Mouse (Mus musculus) cerebellum, postnatal 4 days (tissue): Measurements from ENCODE around the gene Cars.
"Not testable (repeated sequence)": the region's sequence is repeated elsewhere in the genome, so short reads cannot be mapped to it uniquely, and the experiment has no call there.

Experiments
- DNase-seq, 2 experiments: peaks; one replicate each; pipeline ENCODE4 v3.0.0; 2022; ENCODE audit warnings: low spot score in 2 of 2, mixed read lengths in 1 of 2

The Cars gene

DNA sequence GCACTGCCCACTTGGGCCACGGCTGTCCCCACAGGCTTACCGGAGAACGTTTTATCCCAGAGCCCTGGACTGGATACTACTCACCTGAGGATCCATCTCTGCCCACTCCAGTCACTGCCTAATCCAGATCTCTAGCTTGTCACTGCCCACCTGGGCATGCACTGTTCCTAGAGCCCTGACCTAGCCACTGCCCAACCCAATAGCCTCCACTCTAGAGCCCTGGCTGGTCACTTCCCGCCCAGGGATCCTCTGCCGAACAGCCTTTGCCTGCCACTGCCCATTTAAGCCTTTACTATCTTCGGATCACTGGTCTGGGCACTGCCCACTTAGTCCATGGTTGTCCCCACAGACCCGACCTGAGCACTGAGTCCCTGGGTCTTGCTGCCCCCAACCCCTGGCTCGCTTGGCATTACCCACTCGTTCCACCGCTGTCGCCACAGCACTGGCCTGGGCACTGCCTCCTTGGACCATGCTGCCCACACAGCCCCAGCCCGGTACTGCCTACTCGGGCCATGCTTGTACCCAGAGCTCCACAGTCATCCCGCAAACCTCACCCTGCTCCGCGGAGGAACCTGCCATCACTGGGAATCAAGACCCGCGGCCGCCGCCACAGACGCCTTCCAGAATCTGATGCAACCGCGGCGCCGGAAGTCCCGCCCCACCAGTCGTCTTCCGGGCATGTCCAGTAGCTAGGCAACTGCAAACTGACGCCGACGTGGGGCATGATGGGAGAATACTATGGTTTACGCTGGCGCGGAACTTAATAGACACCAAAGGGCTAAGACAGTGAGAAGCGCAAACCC is at the start of gene Cars:
Gene Cars (minus strand): TSS at position 663 of the 803 bp plus-strand sequence.
- peak; percentile 80 to 87 for DNase-seq

DNA sequence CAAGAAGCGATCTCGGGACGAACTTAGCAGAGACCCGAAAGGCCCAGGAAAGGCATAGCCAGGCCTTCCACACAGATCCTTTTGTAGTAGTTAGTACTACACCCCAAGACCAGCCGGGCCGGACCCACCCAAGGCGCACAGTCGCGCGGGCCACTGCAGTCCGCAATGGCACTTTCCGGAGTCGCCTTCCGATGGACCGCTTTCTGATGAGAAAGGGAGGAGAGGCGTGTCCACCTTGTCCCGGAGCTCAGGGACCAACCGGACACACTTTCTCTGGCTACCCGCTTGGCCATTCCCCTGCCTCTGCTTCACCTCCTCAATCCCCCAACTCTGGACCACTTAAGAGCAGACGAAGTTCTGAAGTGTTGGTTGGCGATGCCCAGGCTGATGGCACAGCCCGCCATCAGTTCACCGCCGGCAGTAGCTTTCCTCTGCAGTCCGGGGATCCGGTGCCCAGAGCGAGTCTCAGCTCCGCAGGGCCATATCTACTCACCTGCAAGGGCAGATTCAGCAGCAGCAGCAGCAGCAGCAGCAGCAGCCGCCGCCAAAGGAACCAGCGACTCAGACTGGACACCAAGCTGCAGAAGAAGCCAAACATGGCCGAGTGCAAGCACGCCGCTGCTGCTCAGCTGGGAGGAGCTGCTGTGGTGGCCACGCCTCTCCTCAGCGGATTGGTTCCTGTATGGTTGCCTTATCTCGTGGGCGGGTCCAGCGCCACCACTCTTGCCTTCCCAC is 49.3 kb upstream of the Cars start, which contains the start of gene Tnfrsf22:
Gene Tnfrsf22 (minus strand): TSS at position 628 of the 735 bp plus-strand sequence.
- peak; percentile 58 to 71 for DNase-seq

GRCm38 (mm10) chr7:143643949-143644348 is 44.1 kb upstream of the Cars start:
- not testable (repeated sequence) for DNase-seq

DNA sequence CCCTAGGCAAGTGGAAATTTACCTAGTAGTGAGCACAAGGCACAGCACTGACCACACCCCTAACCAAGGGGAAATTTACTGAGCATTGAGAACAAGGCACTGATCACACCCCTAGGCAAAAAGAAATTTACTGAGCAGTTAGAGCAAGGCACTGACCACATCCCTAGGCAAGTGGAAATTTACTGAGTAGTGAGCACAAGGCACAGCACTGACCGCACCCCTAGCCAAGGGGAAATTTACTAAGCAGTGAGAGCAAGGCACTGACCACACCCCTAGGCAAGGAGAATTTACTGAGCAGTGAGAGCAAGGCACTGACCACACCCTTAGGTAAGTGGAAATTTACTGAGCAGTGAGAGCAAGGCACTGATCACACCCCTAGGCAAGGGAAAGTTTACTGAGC is 36.8 kb upstream of the Cars start:
- no peak for DNase-seq

GRCm38 (mm10) chr7:143631503-143631902 is 31.6 kb upstream of the Cars start:
- DNase-seq = no peak

- no peak for DNase-seq
Observed at GRCm38 (mm10) chr7:143629501-143629900, 29.6 kb upstream of the Cars start.

GRCm38 (mm10) chr7:143628540-143628939 is 28.6 kb upstream of the Cars start, which contains the start of gene Tnfrsf26:
Tnfrsf26 (minus strand) TSS chr7:143628722.
- no peak for DNase-seq

DNA sequence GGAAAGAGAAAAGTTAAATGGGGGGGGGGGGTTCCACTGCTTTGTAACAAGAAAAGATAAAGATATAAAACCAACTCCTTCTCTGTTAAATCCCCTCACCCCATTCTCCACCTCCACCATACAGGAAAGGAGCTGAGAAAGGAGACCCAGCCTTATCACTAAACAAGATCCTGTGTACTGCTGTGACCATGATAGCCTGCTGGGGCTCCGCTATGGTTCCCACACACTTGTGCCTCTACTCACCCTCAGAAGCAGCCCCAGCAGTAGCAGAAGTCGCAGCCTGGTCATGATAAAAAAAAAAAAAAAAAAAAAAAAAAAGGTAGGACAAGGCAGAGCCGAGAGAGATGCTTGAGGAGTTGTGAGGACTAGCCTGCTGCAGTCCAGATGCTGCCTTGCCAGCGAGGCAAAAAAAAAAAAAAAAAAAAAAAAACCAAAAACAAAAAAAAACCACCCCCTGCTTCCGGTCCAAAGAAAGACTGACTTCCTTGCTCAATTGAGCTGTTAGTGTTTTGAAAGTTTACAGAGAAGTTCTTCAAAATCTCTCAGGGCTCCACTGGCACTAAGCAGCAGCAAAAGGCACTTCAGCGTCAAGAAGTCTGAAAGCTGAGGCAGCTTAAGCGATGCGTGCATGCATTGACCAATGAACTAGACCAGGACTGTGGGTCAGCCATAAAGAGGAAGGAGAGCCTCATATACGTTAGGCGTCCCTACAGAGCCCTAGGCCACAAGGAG is 27.8 kb upstream of the Cars start:
- DNase-seq = no peak

GRCm38 (mm10) chr7:143626178-143626577 is 26.3 kb upstream of the Cars start:
- DNase-seq = no peak

- DNase-seq = no peak
Observed at GRCm38 (mm10) chr7:143625151-143625550, 25.3 kb upstream of the Cars start.

- no peak for DNase-seq
Observed at GRCm38 (mm10) chr7:143624561-143624960, 24.7 kb upstream of the Cars start.

DNA sequence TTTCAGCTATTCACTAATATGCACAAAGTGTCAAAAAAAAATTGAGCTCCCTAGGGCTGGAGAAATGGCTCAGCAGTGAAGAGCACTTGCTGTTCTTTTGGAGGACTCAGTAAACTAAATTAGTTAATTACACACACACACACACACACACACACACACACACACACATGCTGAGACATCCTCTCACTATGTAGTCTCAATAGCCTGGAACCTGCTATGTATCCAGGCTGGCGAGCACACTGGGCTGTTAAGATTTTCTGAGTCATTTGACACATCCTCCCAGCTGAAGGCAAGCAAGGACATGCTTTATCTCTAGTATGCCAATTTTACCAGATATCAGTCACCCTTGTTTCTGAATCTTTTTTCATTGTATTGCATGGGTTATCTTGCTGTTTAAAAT is 21.1 kb upstream of the Cars start:
- no peak for DNase-seq

- no peak for DNase-seq
Observed at GRCm38 (mm10) chr7:143614404-143615135, 14.7 kb upstream of the Cars start.

GRCm38 (mm10) chr7:143612215-143612614 is 12.3 kb upstream of the Cars start:
- DNase-seq = no peak

DNA sequence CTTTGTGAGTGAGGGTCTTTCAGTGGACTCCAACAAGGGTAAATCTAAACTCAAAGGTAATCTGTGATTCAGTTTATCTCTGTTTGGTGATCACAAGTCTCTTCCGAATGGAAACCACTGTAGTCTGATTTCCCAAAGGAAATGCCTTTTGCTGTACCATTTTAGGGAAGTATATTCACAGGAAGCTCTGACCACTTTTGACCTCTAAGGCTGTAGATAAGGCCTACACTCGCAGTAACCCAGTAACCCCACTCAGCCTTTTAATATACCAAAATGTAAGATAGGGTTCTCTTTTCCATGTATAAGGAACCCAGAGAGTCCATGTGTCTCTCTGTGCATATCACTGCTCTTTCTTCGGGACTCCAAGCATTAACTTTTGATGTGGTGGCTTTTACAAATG is 5.4 kb upstream of the Cars start:
- DNase-seq = no peak

DNA sequence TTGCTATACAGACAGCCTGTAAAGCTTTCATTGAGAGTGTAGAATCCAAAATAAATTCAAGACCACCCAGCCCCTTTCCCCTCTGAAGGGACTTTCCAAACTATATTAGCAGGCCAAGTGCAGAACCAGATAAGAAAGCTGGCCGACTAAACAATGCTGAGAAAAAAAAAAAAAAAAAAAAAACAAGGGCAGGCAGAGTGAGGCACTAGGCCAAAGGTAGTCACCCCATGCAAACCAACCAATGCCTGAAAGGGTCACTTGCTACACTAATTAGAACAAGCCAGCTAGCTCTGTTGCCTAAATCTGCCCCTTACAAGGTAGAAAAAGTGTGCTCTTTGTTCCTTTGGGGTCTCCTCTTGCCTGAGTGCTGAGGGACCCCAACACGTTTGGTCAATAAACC is 5.0 kb upstream of the Cars start:
- no peak for DNase-seq

- DNase-seq = no peak
Observed at GRCm38 (mm10) chr7:143601705-143602104, 1.8 kb upstream of the Cars start.

- no peak for DNase-seq
Observed at GRCm38 (mm10) chr7:143600231-143600740, 396 bp upstream of the Cars start.

GRCm38 (mm10) chr7:143594865-143595264 is 5.0 kb downstream of the Cars start:
- DNase-seq = no peak

- no peak for DNase-seq
Observed at GRCm38 (mm10) chr7:143592255-143592654, 7.6 kb downstream of the Cars start.

- DNase-seq = no peak
Observed at GRCm38 (mm10) chr7:143588006-143588405, 11.9 kb downstream of the Cars start.
